Mouse (Mus musculus) neural tube, embryonic 12.5 days (tissue): ENCODE results near the gene Plp2. TPM values are rescaled to one million over a fixed set of nuclear protein-coding genes. Genes with fewer than 3 reads are reported as not detected.
"Not testable (repeated sequence)": the region's sequence is repeated elsewhere in the genome, so short reads cannot be mapped to it uniquely, and the experiment has no call there.

Experiments
- ATAC-seq: fragments of 200-750 bp; cut with Nextera tagmentation; 2 replicates; pipeline ENCODE4 v1.8.0; 2017; ENCODE audit warnings: low read depth, mild to moderate bottlenecking, moderate TSS enrichment, moderate library complexity; ENCODE audit not compliant: low FRiP score
- H3K27ac ChIP-seq: fragments of 300-500 bp; sonication (generic); 2 replicates; pipeline ENCODE4 v1.5.1; 2016
- H3K27me3 ChIP-seq: fragments of 300-500 bp; sonication (generic); replicated peaks from 2 replicates; pipeline ENCODE4 v1.6.1; 2016; ENCODE audit warnings: mild to moderate bottlenecking
- H3K36me3 ChIP-seq: fragments of 300-500 bp; sonication (generic); 2 replicates; pipeline ENCODE4 v1.6.1; 2016; ENCODE audit warnings: mild to moderate bottlenecking
- H3K4me1 ChIP-seq: fragments of 300-500 bp; sonication (generic); 2 replicates; pipeline ENCODE4 v1.6.1; 2016
- H3K4me2 ChIP-seq: fragments of 300-500 bp; sonication (generic); replicated peaks from 2 replicates; pipeline ENCODE4 v1.6.1; 2016; ENCODE audit warnings: mild to moderate bottlenecking
- H3K4me3 ChIP-seq: fragments of 300-500 bp; sonication (generic); 2 replicates; pipeline ENCODE4 v1.5.1; 2016
- H3K9ac ChIP-seq: fragments of 300-500 bp; sonication (generic); 2 replicates; pipeline ENCODE4 v1.6.1; 2016; ENCODE audit warnings: mild to moderate bottlenecking
- H3K9me3 ChIP-seq: fragments of 300-500 bp; sonication (generic); 2 replicates; pipeline ENCODE4 v1.6.1; 2016; ENCODE audit warnings: mild to moderate bottlenecking
- WGBS: fragments of 180-500 bp; shearing (Covaris S2); methylation state at CpG from one replicate; pipeline ENCODE4 v1.1.7; 2016; 5-methylcytosine and 5-hydroxymethylcytosine counted together
- polyA plus RNA-seq: library from polyadenylated mRNA; unstranded; fragments of >200 nt; fragmentation: Nextera tagmentation; extraction: Ambion mirVana; gene quantifications from 2 replicates; pipeline ENCODE4 v1.2.1, GENCODE M21; 2016

Gene Plp2
- 31.2 and 34.6 TPM in 2 replicates for polyA plus RNA-seq

DNA sequence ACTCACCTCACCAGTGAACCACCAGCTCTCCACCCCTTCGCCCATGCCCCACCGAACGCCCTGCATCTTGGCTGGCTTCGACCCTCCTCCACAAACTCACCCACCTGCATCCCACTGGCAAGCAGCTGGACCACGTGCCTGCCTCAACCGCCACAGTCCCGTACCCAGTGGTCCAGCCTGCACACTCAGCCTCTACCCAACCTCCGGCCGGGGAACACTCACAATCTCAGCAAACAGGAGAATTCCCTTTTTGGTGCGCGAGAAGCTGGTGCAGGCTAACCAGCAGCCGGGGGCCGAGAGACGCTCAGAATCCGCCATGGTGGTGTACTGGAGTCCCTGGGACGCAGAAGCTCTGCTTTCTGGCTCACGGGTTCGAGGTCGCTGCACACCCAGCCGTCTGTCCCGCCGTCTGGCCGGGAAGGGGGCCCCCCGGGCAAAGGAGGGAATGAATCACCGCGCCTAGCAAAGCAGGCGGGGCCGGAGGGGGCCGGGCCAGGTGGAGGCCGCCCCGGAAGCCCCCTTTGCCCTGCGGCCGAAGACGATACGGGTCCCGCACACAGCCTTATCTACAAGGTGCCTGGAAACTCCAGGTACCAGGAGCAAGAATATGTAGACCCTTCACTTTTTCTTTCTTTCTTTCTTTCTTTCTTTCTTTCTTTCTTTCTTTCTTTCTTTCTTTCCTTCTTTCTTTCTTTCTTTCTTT is at the start of gene Plp2:
Plp2 (minus strand) TSS at position 470 of the 703 bp plus-strand sequence.
- H3K4me2 ChIP-seq, result peak within 1 kb of the TSS; percentile 57
- WGBS, result 19% methylated on average over 36 of the region's 36 CpGs
- no peaks in the 10 kb centered on the region for H3K4me1 ChIP-seq
- no peaks in the 10 kb centered on the region for H3K9me3 ChIP-seq
- H3K9ac ChIP-seq, result 0 out of 2 replicates have a peak within 1 kb of the TSS, but pooled peaks have one; percentile 26
- peak within 1 kb of the TSS; percentile 36 for H3K4me3 ChIP-seq
- H3K27ac ChIP-seq, result no peak within 1 kb of the TSS
- no peaks in the 10 kb centered on the region for H3K27me3 ChIP-seq
- no peaks in the 10 kb centered on the region for H3K36me3 ChIP-seq
- peak; percentile 67 for ATAC-seq

DNA sequence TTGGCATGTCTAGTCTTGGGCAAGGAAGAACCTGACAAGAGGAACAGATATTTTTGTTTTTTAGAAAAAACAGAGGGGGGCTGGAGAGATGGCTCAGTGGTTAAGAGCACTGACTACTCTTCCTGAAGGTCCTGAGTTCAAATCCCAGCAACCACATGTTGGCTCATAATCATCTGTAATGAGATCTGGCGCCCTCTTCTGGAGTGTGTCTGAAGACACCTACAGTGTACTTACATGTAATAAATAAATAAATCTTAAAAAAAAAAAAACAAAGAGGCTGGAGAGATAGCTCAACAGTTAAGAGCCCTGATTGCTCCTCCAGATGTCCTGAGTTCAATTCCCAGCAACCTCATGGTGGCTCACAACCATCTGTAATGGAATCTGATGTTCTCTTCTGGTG is 44.9 kb upstream of the Plp2 start:
- not testable (repeated sequence) for H3K27me3 ChIP-seq, ATAC-seq, H3K9ac ChIP-seq, H3K4me2 ChIP-seq, H3K36me3 ChIP-seq, H3K4me1 ChIP-seq, H3K4me3 ChIP-seq, H3K9me3 ChIP-seq, H3K27ac ChIP-seq
- WGBS, result 53% methylated on average over 1 of the region's 1 CpGs

DNA sequence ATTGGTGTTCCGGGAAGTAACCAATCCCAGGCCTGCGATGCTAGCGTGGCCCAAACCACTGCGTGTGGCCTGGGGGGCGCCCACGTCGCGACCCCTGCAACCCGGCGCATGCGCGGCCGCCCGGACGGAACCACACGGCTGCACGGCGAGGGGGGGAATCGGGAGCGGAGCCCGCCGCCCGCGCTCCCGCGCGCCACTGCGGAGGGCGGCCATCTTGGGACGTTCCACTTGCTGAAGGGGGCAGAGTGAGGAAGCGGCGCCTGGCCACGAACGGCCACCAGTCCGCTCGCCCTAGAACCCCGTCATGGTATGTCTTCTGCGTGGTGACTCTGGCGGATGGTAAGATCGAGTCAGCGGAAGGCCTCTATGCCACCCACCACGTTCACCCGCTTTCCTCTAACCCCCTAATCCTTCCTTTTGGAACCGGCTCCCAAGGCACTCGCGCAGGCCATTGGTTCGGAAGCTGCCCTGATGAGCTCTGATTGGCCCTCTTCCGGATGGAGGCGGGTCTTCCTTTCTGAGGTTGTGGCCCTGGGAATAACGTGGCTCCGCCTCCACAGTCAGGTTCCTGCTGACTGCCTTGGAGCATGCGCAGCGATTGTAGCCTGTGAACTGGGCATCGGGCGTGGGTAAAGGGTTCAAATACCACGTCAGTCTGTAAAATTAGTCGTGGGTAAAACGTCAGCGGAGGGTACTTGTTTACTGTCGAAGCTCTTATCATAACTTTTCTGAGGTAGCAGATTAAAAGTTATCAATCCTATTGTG is 43.1 kb upstream of the Plp2 start, which contains the start of gene Wdr45:
Wdr45 (plus strand) TSS at position 199 of the 765 bp plus-strand sequence.
- not testable (repeated sequence) for H3K27ac ChIP-seq, H3K36me3 ChIP-seq, H3K4me1 ChIP-seq, H3K9me3 ChIP-seq, H3K27me3 ChIP-seq, H3K9ac ChIP-seq
- H3K4me2 ChIP-seq, result peak within 1 kb of the TSS; percentile 52
- peak; percentile 97 for ATAC-seq
- 0 out of 2 replicates have a peak within 1 kb of the TSS, but pooled peaks have one; percentile 16 for H3K4me3 ChIP-seq
- WGBS, result 18% methylated on average over 49 of the region's 60 CpGs

DNA sequence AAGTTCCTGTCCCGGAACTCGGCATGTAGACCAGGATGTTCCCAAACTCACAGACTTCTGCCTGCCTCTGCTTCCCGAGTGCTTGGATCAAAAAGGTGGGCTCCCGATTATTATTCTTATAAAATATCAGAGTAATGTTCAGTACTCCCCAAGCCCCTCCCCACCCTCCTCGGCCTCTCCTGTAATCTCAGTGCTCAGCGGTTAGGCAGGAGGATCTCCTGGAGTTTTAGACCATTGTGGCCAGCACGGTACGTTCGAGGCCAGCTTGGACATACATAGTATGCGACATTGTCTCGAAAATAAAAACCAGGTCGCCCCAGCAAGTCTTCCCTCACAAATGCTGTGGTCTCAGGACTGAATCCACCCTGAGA is 42.6 kb upstream of the Plp2 start:
- Histone ChIP-seq H3K4me2 (peak overlapping the region; percentile 52), H3K4me3 (0 out of 2 replicates have a peak overlapping the region, but pooled peaks have one; percentile 16)
- H3K27ac ChIP-seq, H3K9ac ChIP-seq, H3K36me3 ChIP-seq, H3K9me3 ChIP-seq, H3K4me1 ChIP-seq, H3K27me3 ChIP-seq, ATAC-seq: not testable (repeated sequence)
- 36% methylated on average over 6 of the region's 12 CpGs for WGBS

GRCm38 (mm10) chrX:7696954-7697381 is 25.8 kb upstream of the Plp2 start, which contains the start of gene Gpkow:
Gpkow (plus strand) TSS chrX:7697131.
- H3K9me3 ChIP-seq, result no peaks in the 10 kb centered on the region
- peak within 1 kb of the TSS; percentile 59 for H3K9ac ChIP-seq
- H3K4me1 ChIP-seq, result no peaks in the 10 kb centered on the region
- H3K4me3 ChIP-seq, result peak within 1 kb of the TSS; percentile 47
- peak; percentile 93 for ATAC-seq
- H3K27ac ChIP-seq, result no peak within 1 kb of the TSS
- H3K27me3 ChIP-seq, result no peaks in the 10 kb centered on the region
- 21% methylated on average over 33 of the region's 33 CpGs for WGBS
- peak within 1 kb of the TSS; percentile 59 for H3K4me2 ChIP-seq
- H3K36me3 ChIP-seq, result no peaks in the 10 kb centered on the region; the same call in 1 of the 2 replicates

GRCm38 (mm10) chrX:7696520-7696919 is 25.3 kb upstream of the Plp2 start:
- no peaks in the 10 kb centered on the region for H3K9me3 ChIP-seq
- H3K27ac ChIP-seq, result no peak overlapping the region
- H3K9ac ChIP-seq, result no peak overlapping the region
- 36% methylated on average over 6 of the region's 6 CpGs for WGBS
- H3K27me3 ChIP-seq, result no peaks in the 10 kb centered on the region
- no peaks in the 10 kb centered on the region; the same call in 1 of the 2 replicates for H3K36me3 ChIP-seq
- H3K4me3 ChIP-seq, result peak overlapping the region; percentile 47; the same call in 1 of the 2 replicates
- peak; percentile 33 for ATAC-seq
- no peaks in the 10 kb centered on the region for H3K4me1 ChIP-seq
- H3K4me2 ChIP-seq, result peak overlapping the region; percentile 44

- ATAC-seq, result no peak
- 43% methylated on average over 4 of the region's 4 CpGs for WGBS
Observed at GRCm38 (mm10) chrX:7692862-7693261, 21.7 kb upstream of the Plp2 start.

DNA sequence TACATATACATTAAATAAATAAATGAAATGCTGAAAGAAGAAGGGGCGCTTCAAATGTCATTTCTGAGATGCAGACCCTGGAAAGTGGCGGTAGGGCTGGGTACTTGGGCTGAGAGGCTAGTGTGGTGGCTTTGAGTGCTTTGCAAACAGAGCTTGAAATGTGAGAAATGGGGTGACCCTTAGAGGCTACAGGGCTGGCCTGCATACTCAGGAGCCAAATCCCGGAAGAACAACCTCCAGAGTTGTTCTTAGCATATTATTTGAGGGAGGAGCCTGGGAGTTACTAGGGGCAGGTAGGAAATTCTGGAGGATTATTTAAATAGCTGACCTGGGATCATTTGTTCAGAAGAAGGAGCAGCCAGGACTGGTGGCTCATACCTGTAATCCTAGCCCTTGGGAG is 19.3 kb upstream of the Plp2 start:
- Histone ChIP-seq H3K27ac (no peak overlapping the region), H3K9ac (no peak overlapping the region), H3K4me1 (no peaks in the 10 kb centered on the region), H3K4me3 (no peak overlapping the region), H3K9me3 (no peaks in the 10 kb centered on the region), H3K4me2 (no peak overlapping the region), H3K27me3 (no peaks in the 10 kb centered on the region), H3K36me3 (no peaks in the 10 kb centered on the region)
- WGBS, result 69% methylated on average over 3 of the region's 3 CpGs
- no peak for ATAC-seq

More at GRCm38 (mm10) chrX:7692862-7693261, 21.7 kb upstream of the Plp2 start:
- Histone ChIP-seq H3K4me2 (no peak overlapping the region), H3K27me3 (no peaks in the 10 kb centered on the region), H3K9ac (no peak overlapping the region), H3K9me3 (no peaks in the 10 kb centered on the region), H3K36me3 (no peaks in the 10 kb centered on the region), H3K27ac (no peak overlapping the region), H3K4me3 (no peak overlapping the region), H3K4me1 (no peaks in the 10 kb centered on the region)

DNA sequence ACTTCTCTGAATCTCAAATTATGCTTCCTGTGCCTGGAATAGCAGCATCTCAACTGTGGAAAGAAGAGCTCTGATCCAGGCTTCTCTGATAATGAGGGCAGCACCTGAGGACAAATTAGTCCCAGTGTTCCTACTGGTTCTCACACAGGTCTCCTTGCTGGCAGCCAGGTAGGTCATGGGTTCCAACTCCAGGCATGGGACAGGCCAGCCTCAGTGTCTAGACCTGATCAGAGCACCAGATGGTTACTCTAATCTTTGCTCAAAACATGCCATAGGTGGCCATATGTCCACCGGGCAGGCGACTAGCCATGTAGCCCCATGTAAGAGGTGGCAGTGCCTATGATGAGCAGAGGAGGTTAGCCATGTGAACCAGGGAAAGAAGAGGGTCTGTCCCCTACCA is 17.1 kb upstream of the Plp2 start:
- no peak overlapping the region for H3K27ac ChIP-seq
- no peak for ATAC-seq
- H3K36me3 ChIP-seq, result no peaks in the 10 kb centered on the region
- H3K4me2 ChIP-seq, result no peak overlapping the region
- H3K9me3 ChIP-seq, result no peaks in the 10 kb centered on the region
- no peak overlapping the region for H3K9ac ChIP-seq
- no peaks in the 10 kb centered on the region for H3K27me3 ChIP-seq
- WGBS, result 98% methylated on average over 2 of the region's 2 CpGs
- no peaks in the 10 kb centered on the region for H3K4me1 ChIP-seq
- no peak overlapping the region for H3K4me3 ChIP-seq

DNA sequence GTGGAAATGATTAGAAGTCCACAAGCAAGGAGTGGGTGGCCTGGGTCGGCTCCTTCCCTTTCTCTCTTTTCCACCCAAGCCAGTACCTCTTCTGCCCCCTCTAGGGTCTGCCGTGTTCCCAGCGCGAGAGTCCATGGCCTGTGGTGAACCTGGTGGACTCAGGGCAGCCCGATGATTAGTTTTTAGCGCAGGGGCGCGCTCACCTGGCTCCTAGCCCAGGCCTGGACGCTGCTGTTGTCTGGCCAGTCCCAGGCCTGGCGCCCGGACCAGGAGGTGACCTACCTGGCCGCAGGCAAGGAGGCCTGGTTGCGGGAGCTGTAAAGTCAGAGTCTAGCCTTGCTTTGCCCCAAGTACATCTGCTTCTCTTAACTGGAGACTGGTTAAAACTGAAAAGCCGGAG is 9.7 kb upstream of the Plp2 start, which contains the start of gene Magix:
Magix (minus strand) TSS at position 388 of the 400 bp plus-strand sequence.
- ATAC-seq, result no peak
- WGBS, result 74% methylated on average over 14 of the region's 14 CpGs
- Histone ChIP-seq H3K36me3 (no peaks in the 10 kb centered on the region), H3K4me3 (no peak within 1 kb of the TSS), H3K4me1 (no peaks in the 10 kb centered on the region), H3K9me3 (no peaks in the 10 kb centered on the region), H3K9ac (no peak within 1 kb of the TSS), H3K4me2 (peak within 1 kb of the TSS; percentile 53), H3K27me3 (no peaks in the 10 kb centered on the region; the same call in 1 of the 2 replicates), H3K27ac (no peak within 1 kb of the TSS)

DNA sequence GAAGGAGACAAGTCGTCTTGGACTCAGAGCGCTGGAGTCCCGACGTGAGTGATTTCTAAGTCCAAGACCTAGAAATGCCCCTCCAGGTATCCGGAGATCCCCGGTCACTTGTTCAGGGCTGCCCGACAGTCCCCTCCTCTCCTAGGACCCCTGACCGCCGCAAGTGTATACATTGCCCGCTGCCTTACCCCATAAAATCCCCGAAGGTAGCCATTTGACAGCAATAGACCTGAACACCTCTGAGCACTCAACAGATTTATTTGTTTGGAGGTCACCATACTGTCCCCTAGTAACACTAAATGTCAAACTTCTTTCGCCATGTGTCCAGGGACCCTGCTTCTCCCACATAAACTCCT is 8.8 kb upstream of the Plp2 start:
- WGBS, result 18% methylated on average over 12 of the region's 12 CpGs
- H3K27ac ChIP-seq, result no peak overlapping the region
- peak; percentile 54; the same call in 1 of the 2 replicates for ATAC-seq
- 0 out of 2 replicates have a peak overlapping the region, but pooled peaks have one; percentile 2 for H3K4me3 ChIP-seq
- peak overlapping the region; percentile 53 for H3K4me2 ChIP-seq
- no peaks in the 10 kb centered on the region for H3K9me3 ChIP-seq
- H3K9ac ChIP-seq, result no peak overlapping the region
- H3K36me3 ChIP-seq, result no peaks in the 10 kb centered on the region
- H3K4me1 ChIP-seq, result no peaks in the 10 kb centered on the region
- H3K27me3 ChIP-seq, result no peaks in the 10 kb centered on the region; the same call in 1 of the 2 replicates

DNA sequence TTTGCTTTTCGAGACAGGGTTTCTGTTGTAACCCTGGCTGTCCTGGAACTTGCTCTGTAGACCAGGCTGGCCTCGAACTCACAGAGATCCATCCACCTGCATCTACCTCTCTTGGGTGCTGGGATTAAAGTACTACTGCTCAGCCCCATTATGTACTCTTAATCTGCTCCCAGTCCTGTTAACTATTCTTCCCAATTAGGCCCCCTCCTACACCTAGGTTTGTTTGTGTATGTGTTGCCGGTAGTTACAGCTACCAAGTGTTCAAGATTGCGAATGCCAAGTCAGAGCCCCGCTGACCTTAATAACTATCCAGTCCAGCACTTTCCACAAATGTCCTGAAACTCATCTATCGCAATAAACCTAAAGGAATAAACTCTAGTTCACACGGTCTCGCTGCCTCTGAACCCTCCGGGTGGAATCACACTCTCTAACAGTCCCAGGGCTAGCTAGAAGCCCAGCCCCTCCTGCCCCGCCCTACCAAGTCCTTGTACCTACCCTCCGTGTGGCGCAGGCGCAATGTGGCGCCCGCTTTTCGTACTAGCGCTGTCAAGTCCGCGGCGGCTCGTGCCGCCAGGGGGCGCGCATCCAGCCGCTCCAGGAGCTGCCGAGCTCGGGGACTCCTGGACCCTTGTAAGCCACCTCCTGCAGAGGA is 8.3 kb upstream of the Plp2 start:
- H3K27ac ChIP-seq, result no peak overlapping the region
- ATAC-seq, result peak; percentile 91
- H3K4me3 ChIP-seq, result 0 out of 2 replicates have a peak overlapping the region, but pooled peaks have one; percentile 2
- H3K27me3 ChIP-seq, result no peaks in the 10 kb centered on the region; the same call in 1 of the 2 replicates
- H3K9ac ChIP-seq, result no peak overlapping the region
- H3K9me3 ChIP-seq, result no peaks in the 10 kb centered on the region
- H3K4me1 ChIP-seq, result no peaks in the 10 kb centered on the region
- peak overlapping the region; percentile 53 for H3K4me2 ChIP-seq
- no peaks in the 10 kb centered on the region for H3K36me3 ChIP-seq
- 23% methylated on average over 27 of the region's 27 CpGs for WGBS
